Mouse (Mus musculus) ovary, postnatal 10 days (tissue): ENCODE measurements around the gene Ghrh.

Source experiments
- DNase-seq: peaks from one replicate; pipeline ENCODE4 v3.0.0; 2022; ENCODE audit warnings: low spot score

The Ghrh gene

DNA sequence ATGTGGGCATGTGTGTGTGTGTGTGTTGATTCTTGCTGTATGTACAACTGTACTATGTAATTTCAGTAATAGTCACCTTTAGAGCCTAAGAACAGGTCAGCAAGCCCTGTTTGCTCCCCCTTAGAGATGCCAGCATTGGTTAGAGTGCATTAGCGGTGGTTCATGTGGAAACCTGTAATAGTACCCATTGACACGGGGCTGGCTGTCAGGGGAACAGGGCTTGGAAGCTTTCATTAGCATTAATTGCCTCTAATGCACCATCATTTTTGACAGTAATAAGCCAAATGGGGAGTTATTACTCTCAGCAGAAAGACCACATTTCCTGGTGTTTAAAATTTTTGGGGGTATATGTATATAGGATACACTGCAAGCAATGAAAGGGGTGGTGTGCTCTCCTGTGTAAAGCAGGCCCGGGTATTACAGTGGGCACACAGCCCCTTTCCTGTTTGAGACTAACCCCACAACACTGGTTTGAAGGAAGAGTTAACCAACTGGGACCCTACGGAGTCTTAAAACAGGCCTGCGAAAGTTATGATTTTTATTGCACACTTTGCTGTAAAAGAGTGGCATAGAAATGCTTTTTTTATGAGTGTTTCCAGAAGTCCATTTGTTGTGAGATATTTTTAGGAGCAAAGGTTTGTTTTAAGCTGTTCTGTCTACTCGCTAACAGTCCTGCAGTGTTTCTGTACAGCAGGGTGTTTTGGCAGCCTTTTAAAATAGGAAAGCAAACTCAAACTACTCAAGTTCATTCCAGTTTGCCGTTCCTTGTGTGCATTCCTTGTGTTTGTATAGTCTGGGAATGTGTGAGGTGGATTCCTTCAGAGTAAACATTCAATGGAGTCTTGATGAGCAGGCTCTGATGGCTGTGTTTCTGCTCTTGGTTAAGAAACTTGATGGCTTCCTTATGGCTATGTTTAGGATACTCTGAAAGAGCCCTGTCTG is 40.9 kb downstream of the Ghrh start:
- DNase-seq: no peak

- DNase-seq: no peak
Measured at GRCm38 (mm10) chr2:157303096-157303495, 44.2 kb downstream of the Ghrh start.

GRCm38 (mm10) chr2:157300051-157300450 is 47.3 kb downstream of the Ghrh start:
- DNase-seq: no peak

- DNase-seq: no peak
Measured at GRCm38 (mm10) chr2:157296105-157296689, 51.1 kb downstream of the Ghrh start.

- DNase-seq: peak; percentile 55
Measured at GRCm38 (mm10) chr2:157292093-157292492, 55.2 kb downstream of the Ghrh start.

DNA sequence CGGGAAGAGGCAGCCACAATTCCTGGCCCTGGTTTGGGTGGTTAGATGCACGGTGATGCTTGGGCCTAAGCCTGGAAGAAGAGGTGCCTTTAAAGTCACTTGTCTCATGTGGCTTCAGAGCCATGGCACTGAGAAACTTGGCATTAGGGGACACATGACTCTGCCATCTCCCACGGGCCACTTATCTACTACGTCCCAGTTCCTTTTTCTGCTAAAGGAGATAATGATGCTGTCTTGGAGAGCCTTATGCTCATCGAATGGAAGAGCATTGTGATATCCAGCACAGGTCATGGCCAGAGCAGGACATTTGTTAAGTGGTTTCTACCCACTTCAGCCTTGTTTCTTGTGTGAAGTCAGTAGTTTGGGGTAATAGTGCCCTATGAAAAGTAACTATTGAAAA is 58.3 kb downstream of the Ghrh start:
- DNase-seq: no peak

DNA sequence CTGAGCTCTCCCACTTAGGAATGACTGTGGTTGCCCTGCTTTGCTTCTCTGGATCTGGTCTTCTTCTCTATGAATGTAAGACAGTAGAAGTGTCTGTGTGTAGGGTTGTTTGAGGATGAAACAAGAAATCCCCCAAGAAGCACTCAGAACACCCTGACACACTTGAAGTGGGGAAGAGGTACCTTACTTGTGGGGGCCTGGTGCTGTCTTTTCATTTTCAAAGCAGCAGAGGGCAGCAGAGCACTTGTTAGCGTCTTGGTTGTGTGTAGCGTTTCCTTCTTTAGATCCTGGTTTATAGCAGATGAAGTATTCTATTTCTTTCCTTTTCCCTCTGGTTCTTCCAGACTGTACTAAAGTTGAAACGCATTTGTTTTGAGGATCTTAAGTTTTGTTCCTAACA is 59.8 kb downstream of the Ghrh start:
- DNase-seq: no peak

- no peak for DNase-seq
Measured at GRCm38 (mm10) chr2:157283321-157283720, 64.0 kb downstream of the Ghrh start.
